Mouse (Mus musculus) small intestine, adult 2 months (tissue): ENCODE data around the gene Olfr549. TPM values are rescaled to one million over a fixed set of nuclear protein-coding genes. Genes with fewer than 3 reads are reported as not detected.

Experiments used
- H3K27ac ChIP-seq: fragments of 200-500 bp; 2 replicates; pipeline ENCODE4 v1.5.1; 2012; ENCODE audit warnings: low read depth, low read length, control low read depth, inconsistent platforms; ENCODE audit not compliant: insufficient read depth
- H3K27me3 ChIP-seq: fragments of 200-500 bp; 2 replicates; pipeline ENCODE4 v1.6.1; 2012; ENCODE audit warnings: mild to moderate bottlenecking, moderate library complexity, low read length, inconsistent platforms; ENCODE audit not compliant: control insufficient read depth, insufficient read depth
- H3K36me3 ChIP-seq: fragments of 200-500 bp; 2 replicates; pipeline ENCODE4 v1.6.1; 2012; ENCODE audit warnings: mild to moderate bottlenecking, low read length, control low read depth, inconsistent platforms; ENCODE audit not compliant: control insufficient read depth, insufficient read depth
- H3K4me1 ChIP-seq: fragments of 200-500 bp; 2 replicates; pipeline ENCODE4 v1.6.1; 2012; ENCODE audit warnings: low read length, inconsistent platforms, mixed read lengths; ENCODE audit not compliant: control insufficient read depth, insufficient read depth, insufficient read length
- H3K4me3 ChIP-seq: fragments of 200-500 bp; 2 replicates; pipeline ENCODE4 v1.5.1; 2012; ENCODE audit warnings: low read depth, mild to moderate bottlenecking, control low read depth, inconsistent platforms, low read length, moderate library complexity
- CTCF ChIP-seq: fragments of 200-500 bp; IDR thresholded peaks from 2 replicates; pipeline ENCODE4 v1.5.1; 2012; ENCODE audit warnings: low read depth, mild to moderate bottlenecking, control low read depth, inconsistent platforms, low read length, moderate library complexity, mixed read lengths; ENCODE audit not compliant: insufficient replicate concordance, insufficient read length; ENCODE audit errors: extremely low read depth
- POLR2A ChIP-seq: fragments of 200-500 bp; IDR thresholded peaks from 2 replicates; pipeline ENCODE4 v1.6.1; 2012; ENCODE audit warnings: low read depth, mild to moderate bottlenecking, control low read depth, inconsistent platforms, low read length, moderate library complexity
- WGBS: fragments of 180-500 bp; shearing (Covaris S2); methylation state at CpG from one replicate; pipeline ENCODE4 v1.1.7; 2018; 5-methylcytosine and 5-hydroxymethylcytosine counted together
- polyA plus RNA-seq: library from polyadenylated mRNA; depleted of rRNA; stranded (reverse); fragments of >200 nt; gene quantifications from 2 replicates; pipeline ENCODE4 v1.2.3, GENCODE M21; 2012

The Olfr549 gene
- polyA plus RNA-seq, 1 experiment, result not detected

DNA sequence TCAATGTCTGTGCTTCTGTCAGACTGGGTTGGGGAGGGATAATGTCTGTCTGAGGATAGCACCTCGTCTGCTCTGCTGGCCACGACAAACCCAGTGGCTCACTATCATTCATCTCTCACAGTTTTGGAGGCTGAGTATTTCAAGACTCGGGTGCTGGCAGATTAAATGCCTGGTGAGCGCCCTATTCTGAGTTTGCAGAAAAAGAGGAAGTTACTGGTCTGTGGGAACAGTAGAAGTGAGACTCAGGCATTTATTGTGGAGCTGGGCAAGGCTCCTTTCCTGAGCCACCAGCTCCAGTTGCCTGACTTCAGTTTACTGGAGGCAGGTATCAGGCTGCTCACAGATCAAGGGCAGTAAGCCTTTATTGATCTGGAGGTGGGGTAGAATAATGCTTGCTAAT is 35.5 kb upstream of the Olfr549 start:
- H3K36me3 ChIP-seq, result no peaks in the 10 kb centered on the region
- TF ChIP-seq POLR2A (no peak), CTCF (no peak)
- 71% methylated on average over 4 of the region's 4 CpGs for WGBS

DNA sequence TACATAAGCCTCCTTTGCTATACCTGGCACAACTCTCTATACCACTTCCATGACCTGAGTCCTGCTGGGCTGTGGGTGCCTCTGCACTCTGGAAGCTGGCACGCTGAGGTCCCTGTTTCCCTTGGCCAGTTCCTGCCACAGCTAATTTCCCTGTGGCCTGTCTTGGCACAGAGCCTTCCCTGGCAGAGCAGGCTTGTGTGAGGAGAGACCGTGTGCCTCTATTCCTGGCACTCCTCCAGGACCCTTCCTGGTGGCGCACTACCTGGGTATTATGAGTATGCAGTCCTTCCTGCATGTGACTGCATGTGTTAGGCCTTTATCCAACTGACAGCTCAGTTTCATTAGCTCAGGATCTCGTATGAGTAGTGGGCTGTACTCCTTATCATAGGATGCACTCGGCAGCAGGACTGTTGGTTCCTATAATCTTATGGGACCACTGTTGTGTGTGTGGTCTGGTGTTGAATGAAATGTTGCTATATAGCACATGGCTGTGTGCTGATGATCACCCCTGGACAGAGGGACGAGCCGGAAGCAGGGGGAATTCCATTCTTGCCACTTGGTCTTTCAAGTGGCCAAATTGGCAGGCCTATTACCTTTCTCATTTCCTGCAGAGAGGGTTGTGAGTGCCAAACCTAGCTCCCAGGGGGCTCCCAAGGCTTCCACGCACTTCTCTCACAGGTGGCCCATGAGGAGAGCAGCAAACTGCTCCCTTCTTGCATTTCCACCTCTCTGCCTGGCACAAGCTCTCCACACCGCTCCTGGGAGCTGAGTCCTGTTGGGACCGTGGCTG is 33.2 kb upstream of the Olfr549 start:
- TF ChIP-seq POLR2A (no peak), CTCF (no peak)
- no peak overlapping the region for H3K4me3 ChIP-seq
- H3K27me3 ChIP-seq, result no peaks in the 10 kb centered on the region
- H3K36me3 ChIP-seq, result no peaks in the 10 kb centered on the region
- H3K27ac ChIP-seq, result no peak overlapping the region
- no peaks in the 10 kb centered on the region; the same call in 1 of the 2 replicates for H3K4me1 ChIP-seq
- WGBS, result 40% methylated on average over 10 of the region's 10 CpGs

More for the DNA sequence above, 35.5 kb upstream of the Olfr549 start:
- H3K4me1 ChIP-seq, result no peaks in the 10 kb centered on the region; the same call in 1 of the 2 replicates
- no peaks in the 10 kb centered on the region for H3K27me3 ChIP-seq
- no peak overlapping the region for H3K27ac ChIP-seq
- no peak overlapping the region for H3K4me3 ChIP-seq

DNA sequence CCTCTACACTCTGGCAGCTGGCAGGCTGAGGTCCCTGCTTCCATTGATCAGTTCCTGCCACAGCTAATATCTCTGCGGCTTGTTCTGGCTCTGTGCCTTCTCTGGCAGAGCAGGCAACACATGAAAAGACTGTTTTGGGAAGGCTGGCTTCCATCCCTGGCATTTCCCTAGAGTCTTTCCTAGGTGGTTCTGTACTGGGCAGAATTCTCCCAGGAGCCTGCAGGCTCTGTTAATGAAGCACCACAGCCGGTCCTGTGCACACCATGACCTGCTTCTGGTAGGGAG is 32.7 kb upstream of the Olfr549 start:
- WGBS, result 58% methylated on average over 2 of the region's 2 CpGs
- Histone ChIP-seq H3K4me1 (no peaks in the 10 kb centered on the region; the same call in 1 of the 2 replicates), H3K36me3 (no peaks in the 10 kb centered on the region), H3K27me3 (no peaks in the 10 kb centered on the region), H3K4me3 (no peak overlapping the region), H3K27ac (no peak overlapping the region)
- TF ChIP-seq CTCF, result no peak
- TF ChIP-seq POLR2A, result no peak

DNA sequence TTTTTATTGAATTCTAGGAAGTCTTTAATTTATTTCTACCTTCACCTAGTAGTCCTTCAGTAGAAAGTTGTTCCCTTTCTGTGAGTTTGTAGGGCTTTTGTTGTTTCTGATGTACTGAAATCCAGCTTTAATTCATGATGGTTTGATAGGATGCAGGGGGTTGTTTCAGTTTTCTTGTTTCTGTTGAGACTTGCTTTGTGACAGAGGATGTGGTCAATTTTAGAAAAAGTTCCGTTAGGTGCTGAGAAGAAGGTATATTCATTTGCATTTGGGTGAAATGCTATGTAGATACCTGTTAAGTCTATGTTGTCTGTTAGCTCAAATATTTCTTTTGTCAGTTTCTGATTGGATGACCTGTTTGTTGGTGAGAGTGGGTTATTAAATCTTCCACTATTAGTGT is 20.6 kb upstream of the Olfr549 start:
- no peaks in the 10 kb centered on the region for H3K4me1 ChIP-seq
- H3K36me3 ChIP-seq, result no peaks in the 10 kb centered on the region
- H3K27ac ChIP-seq, result no peak overlapping the region
- H3K4me3 ChIP-seq, result no peak overlapping the region
- WGBS, result 65% methylated on average over 1 of the region's 1 CpGs
- TF ChIP-seq CTCF (no peak), POLR2A (no peak)
- H3K27me3 ChIP-seq, result no peaks in the 10 kb centered on the region; the same call in 1 of the 2 replicates

DNA sequence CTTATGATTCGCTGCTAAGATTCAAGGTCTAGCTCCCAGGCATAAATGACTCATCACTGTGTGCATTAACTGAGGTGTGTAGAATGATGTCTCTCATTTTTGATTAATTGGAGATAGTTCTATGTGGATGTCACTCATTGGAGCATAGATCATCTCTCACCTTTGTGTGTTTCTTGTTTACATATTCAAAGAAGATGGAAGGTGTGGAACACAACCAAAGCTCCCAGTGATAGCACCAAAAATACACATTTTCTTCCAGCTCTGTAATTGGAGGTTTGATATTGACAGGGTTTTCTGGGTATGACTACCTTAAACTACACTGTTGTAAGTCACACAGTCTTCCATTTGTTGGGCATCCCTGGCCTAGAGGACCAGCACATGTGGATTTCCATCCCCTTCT is 15.2 kb upstream of the Olfr549 start, which contains the start of gene Olfr547:
Gene Olfr547, plus strand, starts transcription at position 301 of the 400 bp plus-strand sequence.
- Histone ChIP-seq H3K4me3 (no peak within 1 kb of the TSS), H3K27me3 (no peaks in the 10 kb centered on the region), H3K27ac (no peak within 1 kb of the TSS), H3K4me1 (no peaks in the 10 kb centered on the region), H3K36me3 (no peaks in the 10 kb centered on the region)
- WGBS, result 56% methylated on average over 1 of the region's 1 CpGs
- TF ChIP-seq POLR2A, result no peak
- TF ChIP-seq CTCF, result no peak

DNA sequence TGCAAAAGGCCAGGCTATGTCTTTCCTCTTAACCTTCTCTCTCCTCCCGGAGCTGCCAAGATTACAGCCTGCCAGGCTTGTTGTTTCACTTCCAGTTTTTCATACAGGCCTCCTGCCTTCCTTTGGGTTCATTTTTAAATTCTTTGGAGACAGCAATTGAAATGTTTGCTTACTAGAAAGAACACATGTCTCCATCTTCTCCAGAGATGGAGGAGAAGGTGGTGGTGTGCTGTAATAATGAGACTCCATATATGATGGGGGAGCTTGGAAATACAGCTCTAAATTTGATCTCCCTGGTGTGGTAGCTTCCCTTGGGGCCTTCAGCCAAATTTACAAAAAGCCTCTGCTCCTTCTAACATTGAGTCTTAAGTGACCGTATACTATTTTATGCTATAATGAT is 9.1 kb upstream of the Olfr549 start, which contains the start of gene Olfr548-ps1:
Gene Olfr548-ps1, plus strand, starts transcription at position 301 of the 400 bp plus-strand sequence.
- Histone ChIP-seq H3K4me1 (no peaks in the 10 kb centered on the region), H3K27ac (no peak within 1 kb of the TSS), H3K36me3 (no peaks in the 10 kb centered on the region), H3K27me3 (no peaks in the 10 kb centered on the region), H3K4me3 (no peak within 1 kb of the TSS)
- TF ChIP-seq CTCF (no peak), POLR2A (no peak)
- WGBS, result 71% methylated on average over 2 of the region's 2 CpGs

DNA sequence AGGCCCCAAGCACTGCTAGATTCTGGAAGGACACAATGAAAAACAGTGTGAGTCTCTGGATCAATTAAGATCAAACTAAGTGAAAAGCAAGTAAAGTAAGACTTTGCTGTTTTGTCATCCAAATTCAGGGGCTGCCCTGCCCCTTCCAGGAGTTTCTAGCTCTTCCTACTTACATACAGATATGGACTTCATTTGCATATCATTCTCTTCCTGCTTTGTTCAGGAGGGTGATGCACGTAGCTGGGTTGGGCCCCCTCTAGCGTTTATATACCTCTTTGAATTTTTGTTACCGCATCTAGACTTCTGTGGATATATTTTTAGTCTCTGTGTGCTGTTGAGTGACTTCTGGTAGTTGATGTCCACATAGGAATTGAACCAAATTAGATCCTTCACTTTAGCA is 8.4 kb upstream of the Olfr549 start:
- H3K36me3 ChIP-seq, result no peaks in the 10 kb centered on the region
- WGBS, result 39% methylated on average over 3 of the region's 3 CpGs
- H3K27ac ChIP-seq, result no peak overlapping the region
- H3K27me3 ChIP-seq, result no peaks in the 10 kb centered on the region
- H3K4me1 ChIP-seq, result no peaks in the 10 kb centered on the region
- H3K4me3 ChIP-seq, result no peak overlapping the region
- TF ChIP-seq POLR2A (no peak), CTCF (no peak)
